Mouse (Mus musculus) monocyte, adult 59 days (primary cell): ENCODE data around the gene Coa3. TPM values are rescaled to one million over a fixed set of nuclear protein-coding genes. Genes with fewer than 3 reads are reported as not detected.

ENCODE experiments used
- total RNA-seq, 2 experiments: library from RNA; stranded (reverse); gene quantifications; one replicate each; pipeline ENCODE4 v1.2.4; 2023

The Coa3 gene
- 10 to 100 TPM; 37.7 to 38.0 TPM for total RNA-seq

DNA sequence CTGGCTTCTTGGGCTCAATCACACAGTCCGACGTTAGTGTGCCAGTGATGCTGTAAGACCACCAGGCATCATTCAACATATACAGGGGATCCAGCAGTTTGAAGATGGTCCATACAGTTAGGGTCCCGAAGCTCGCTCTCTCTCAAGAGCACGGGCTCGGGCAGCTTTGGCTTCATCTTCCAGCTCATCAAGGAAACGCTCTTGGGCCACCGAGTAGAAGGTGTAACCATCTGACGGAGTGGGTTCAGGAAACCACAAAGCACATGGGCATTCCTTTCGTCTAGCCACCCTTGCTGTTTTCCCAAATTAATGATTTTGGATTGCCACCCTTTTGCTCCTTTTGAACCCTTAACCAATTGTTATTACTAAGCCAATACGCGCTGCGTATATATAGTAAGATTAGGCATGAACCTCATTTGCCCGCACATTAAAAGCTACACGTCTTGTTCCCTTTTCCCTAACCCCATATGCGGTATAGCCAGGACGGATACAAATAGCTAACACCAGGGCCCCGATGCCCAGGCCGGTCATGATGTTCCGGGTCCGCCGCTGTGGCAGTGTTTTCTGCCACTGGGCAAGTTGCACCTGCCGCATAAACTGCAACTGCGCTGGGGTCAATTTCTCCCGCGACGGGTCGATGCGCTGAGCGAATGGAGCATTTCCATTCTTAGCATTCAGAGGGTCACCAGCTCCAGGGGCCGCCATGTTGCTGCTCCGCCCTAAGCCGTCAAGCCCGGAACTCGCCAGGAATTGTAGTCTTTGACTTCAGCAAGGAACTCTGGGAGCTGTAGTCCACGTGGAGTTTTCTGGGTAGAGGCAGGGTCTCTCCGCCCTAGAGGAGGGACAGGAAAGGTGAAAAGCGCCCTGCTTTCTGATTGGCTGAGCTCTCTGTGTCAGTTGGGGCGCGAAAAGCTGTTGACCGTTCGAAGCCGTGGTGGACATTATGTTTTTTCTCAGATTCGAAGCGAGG lies at the start of gene Coa3, which contains the start of gene Cntd1:
Gene Coa3 (minus strand): TSS at position 892 of the 970 bp plus-strand sequence.
Gene Cntd1 (plus strand): TSS at position 790 of the 970 bp plus-strand sequence.

DNA sequence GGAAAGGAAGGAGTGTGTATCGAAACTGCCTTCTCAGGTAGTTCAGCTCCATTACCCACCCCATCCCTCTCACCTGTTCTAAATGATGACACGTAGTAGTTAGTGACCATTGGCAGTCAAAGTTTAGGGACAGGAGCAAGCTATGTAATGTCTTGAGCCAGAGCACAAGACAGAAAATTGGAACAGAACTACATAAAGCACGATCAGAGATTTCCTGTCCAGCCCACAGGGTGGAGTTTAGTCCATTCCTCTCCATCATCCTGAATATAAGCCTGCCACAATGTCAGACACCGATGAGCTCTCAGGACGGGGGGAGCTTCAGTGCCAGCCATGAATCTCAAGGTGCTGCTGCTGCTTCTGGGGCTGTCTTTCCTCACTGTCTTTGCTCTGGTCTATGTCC lies 45.8 kb upstream of the Coa3 start, which contains the start of gene Aoc2:
Gene Aoc2 (plus strand): TSS at position 301 of the 400 bp plus-strand sequence.

GRCm38 (mm10) chr11:101315665-101316500 lies 37.0 kb upstream of the Coa3 start, which contains the start of gene Psme3:
Gene Psme3, plus strand, starts transcription at chr11:101316213.

DNA sequence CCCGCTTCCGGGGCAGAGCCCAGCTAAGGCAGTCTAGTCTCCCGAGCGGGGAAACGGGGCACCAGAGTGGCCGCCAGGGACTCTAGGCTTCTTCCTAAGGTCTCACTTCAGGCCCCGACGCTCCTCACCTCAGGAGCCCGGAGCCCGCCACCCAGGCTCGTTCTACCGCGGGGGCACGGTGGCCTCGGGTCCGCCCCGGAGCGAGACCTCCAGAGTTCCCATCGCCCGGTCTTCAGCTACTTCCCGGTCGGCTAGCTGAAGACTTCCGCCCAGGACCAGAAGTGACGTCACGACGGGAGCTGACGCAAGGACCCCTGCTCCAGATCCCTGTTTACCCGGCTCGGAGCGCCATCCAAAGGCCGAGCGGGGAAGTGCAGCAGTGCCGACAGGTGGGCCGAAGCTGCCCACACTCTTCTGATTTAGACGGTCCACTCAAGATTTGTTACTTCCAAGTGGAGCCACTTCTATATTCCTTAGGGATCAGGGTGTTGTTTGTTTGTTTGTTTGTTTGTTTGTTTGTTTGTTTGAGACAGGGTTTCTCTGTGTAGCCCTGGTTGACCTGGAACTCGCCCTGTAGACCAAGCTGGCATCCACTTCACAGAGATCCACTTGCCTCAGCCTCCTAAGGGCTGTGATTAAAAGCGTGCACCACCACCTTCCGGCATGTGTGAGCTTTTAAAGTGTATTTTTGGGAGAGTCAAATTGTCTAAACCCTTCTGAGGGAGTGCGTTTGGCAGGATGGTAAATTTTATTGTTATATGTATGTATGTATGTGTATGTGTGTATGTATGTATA lies 23.3 kb upstream of the Coa3 start, which contains the start of gene Becn1:
Gene Becn1 (minus strand): TSS at position 283 of the 795 bp plus-strand sequence.

DNA sequence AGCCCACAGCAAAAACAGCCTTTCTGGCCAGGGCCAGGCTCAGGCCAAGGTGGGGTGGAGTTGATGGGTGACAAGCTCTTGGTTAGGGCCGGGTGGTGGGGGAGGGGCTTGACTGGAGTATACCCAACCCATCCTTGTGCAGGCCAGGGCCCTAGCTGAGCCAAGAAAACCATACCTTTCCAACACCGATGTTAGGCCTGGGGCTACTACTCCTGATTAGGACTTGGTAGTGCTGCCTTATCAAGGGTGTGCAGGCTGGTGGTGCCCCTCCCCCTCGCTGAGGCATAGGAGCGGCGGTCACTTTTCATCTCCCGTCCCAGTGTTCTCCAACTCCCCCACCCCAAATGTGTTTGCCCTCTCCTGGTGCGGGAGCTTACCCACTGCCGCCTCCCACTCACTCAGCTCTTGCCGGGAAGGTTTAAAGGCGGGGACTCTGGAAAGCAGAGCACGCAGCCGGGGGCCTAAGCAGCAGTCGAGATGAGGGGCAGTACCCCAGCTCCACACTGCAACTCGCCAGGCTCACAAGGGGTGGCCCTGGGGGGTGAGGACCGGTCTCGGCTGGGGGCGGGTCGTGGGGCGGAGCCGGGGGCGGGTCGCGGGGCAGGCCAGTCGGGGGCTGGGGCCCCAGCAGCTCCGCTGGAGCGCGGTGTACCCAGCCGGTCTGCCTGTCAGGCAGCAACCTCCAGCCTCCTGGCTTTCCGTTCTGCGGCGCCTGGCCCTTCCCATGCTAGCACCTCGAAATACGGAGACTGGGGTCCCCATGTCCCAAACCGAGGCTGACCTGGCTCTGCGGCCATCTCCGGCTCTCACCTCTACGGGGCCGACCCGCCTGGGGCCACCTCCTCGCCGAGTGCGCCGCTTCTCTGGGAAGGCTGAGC lies 18.7 kb downstream of the Coa3 start, which contains the start of gene Wnk4:
Gene Wnk4 (plus strand): TSS at position 620 of the 878 bp plus-strand sequence.

GRCm38 (mm10) chr11:101253613-101254389 lies 25.1 kb downstream of the Coa3 start, which contains the start of gene Vps25:
Gene Vps25, plus strand, starts transcription at chr11:101253707.

GRCm38 (mm10) chr11:101245855-101246701 lies 32.8 kb downstream of the Coa3 start, which contains the start of gene Ramp2:
Gene Ramp2, plus strand, starts transcription at chr11:101246028.

Other genes starting within 250 kb of the Coa3 start
- gene Naglu, start 209.1 kb downstream of the Coa3 start, total RNA-seq, result 10 to 100 TPM; 17.1 to 18.2 TPM
- under 1 TPM; 0.52 to 0.60 TPM for gene Hsd17b1, start 200.7 kb downstream of the Coa3 start, total RNA-seq
- 10 to 100 TPM; 11.9 to 13.8 TPM for gene Coasy, start 196.5 kb downstream of the Coa3 start, total RNA-seq
- 10 to 100 TPM; 32.7 to 34.7 TPM for gene Mlx, start 191.8 kb downstream of the Coa3 start, total RNA-seq
- gene Psmc3ip, start 183.7 kb downstream of the Coa3 start, total RNA-seq, result under 1 TPM; 0.52 to 0.71 TPM
- 10 to 100 TPM; 45.1 to 49.4 TPM for gene Retreg3, start 159.2 kb downstream of the Coa3 start, total RNA-seq
- 1 to 10 TPM; 7.3 to 9.3 TPM for gene Tubg1, start 159.2 kb downstream of the Coa3 start, total RNA-seq
- gene Tubg2, start 123.2 kb downstream of the Coa3 start, total RNA-seq, result under 1 TPM; 0.61 to 0.76 TPM
- gene Cntnap1, start 108.6 kb downstream of the Coa3 start, total RNA-seq, result 1 to 10 TPM; 1.2 to 1.8 TPM
- 1 to 10 TPM; 8.2 to 9.4 TPM for gene Plekhh3, start 107.8 kb downstream of the Coa3 start, total RNA-seq
- gene Ccr10, start 103.7 kb downstream of the Coa3 start, total RNA-seq, result 1 to 10 TPM in 1 of 2 experiments, not detected in 1; 1.0 TPM
- gene Ezh1, start 52.7 kb downstream of the Coa3 start, total RNA-seq, result 10 to 100 TPM; 55.4 to 58.7 TPM
- not detected for gene Ramp2, start 33.1 kb downstream of the Coa3 start, total RNA-seq
- 10 to 100 TPM; 61.8 to 65.1 TPM for gene Vps25, start 25.4 kb downstream of the Coa3 start, total RNA-seq
- gene Wnk4, start 18.5 kb downstream of the Coa3 start, total RNA-seq, result under 1 TPM in 1 of 2 experiments, not detected in 1; 0.21 TPM
- gene Cntd1, start 102 bp downstream of the Coa3 start, total RNA-seq, result not detected
- gene Becn1, start 23.2 kb upstream of the Coa3 start, total RNA-seq, result 100 to 1,000 TPM; 158 to 172 TPM
- gene Psme3, start 37.1 kb upstream of the Coa3 start, total RNA-seq, result 10 to 100 TPM; 74.0 to 80.6 TPM
- 1 to 10 TPM; 3.5 to 4.1 TPM for gene Aoc2, start 45.9 kb upstream of the Coa3 start, total RNA-seq
- not detected for gene Aoc3, start 51.5 kb upstream of the Coa3 start, total RNA-seq
- not detected for gene G6pc, start 88.4 kb upstream of the Coa3 start, total RNA-seq
- gene Aarsd1, start 138.5 kb upstream of the Coa3 start, total RNA-seq, result 10 to 100 TPM in 1 of 2 experiments, 1 to 10 TPM in 1; 9.5 to 13.1 TPM
- under 1 TPM in 1 of 2 experiments, not detected in 1; 0.66 TPM for gene Gm27029, start 145.7 kb upstream of the Coa3 start, total RNA-seq
- 10 to 100 TPM; 12.3 to 12.9 TPM for gene Rundc1, start 146.0 kb upstream of the Coa3 start, total RNA-seq
- gene Ptges3l, start 146.2 kb upstream of the Coa3 start, total RNA-seq, result under 1 TPM; 0.36 to 0.73 TPM
- 100 to 1,000 TPM in 1 of 2 experiments, 10 to 100 TPM in 1; 49.3 to 126 TPM for gene Rpl27, start 163.2 kb upstream of the Coa3 start, total RNA-seq
- gene Ifi35, start 169.3 kb upstream of the Coa3 start, total RNA-seq, result 10 to 100 TPM; 53.4 to 61.1 TPM
- 1 to 10 TPM in 1 of 2 experiments, under 1 TPM in 1; 0.94 to 1.6 TPM for gene Rnd2, start 185.9 kb upstream of the Coa3 start, total RNA-seq
- gene Vat1, start 187.1 kb upstream of the Coa3 start, total RNA-seq, result 10 to 100 TPM; 31.7 to 40.3 TPM